Mouse (Mus musculus) left cerebral cortex, adult 8-10 months (tissue): ENCODE measurements around the gene Mrpl17. TPM values are rescaled to one million over a fixed set of nuclear protein-coding genes. Genes with fewer than 3 reads are reported as not detected.
"Not testable (repeated sequence)": the region's sequence is repeated elsewhere in the genome, so short reads cannot be mapped to it uniquely, and the experiment has no call there.

Experiments
- DNase-seq, 2 experiments: peaks; one replicate each; pipeline ENCODE4 v3.0.0; 2022; ENCODE audit warnings: low spot score in 2 of 2
- total RNA-seq, 4 experiments: library from RNA; stranded (reverse); gene quantifications; 2 replicates each; pipeline ENCODE4 v1.2.4; 2022

Gene Mrpl17
- total RNA-seq: 100 to 1,000 TPM in 3 of 4 experiments, 10 to 100 TPM in 1; 89.9 to 106 (median 102) TPM

- DNase-seq: peak; percentile 100
Observed at GRCm38 (mm10) chr7:105810877-105811489, at the start of gene Mrpl17. Mrpl17 (minus strand) TSS chr7:105811099.

- not testable (repeated sequence) for DNase-seq
Observed at GRCm38 (mm10) chr7:105855718-105856560, 45.0 kb upstream of the Mrpl17 start.

GRCm38 (mm10) chr7:105824281-105824680, 13.4 kb upstream of the Mrpl17 start:
- no peak for DNase-seq

GRCm38 (mm10) chr7:105818483-105818882, 7.6 kb upstream of the Mrpl17 start:
- DNase-seq: no peak

- DNase-seq: no peak
Observed at GRCm38 (mm10) chr7:105816736-105817135, 5.8 kb upstream of the Mrpl17 start.

GRCm38 (mm10) chr7:105813326-105813725, 2.4 kb upstream of the Mrpl17 start:
- no peak for DNase-seq

- no peak for DNase-seq
Observed at GRCm38 (mm10) chr7:105812566-105812965, 1.7 kb upstream of the Mrpl17 start.

- DNase-seq: no peak
Observed at GRCm38 (mm10) chr7:105811516-105811915, 617 bp upstream of the Mrpl17 start.

DNA sequence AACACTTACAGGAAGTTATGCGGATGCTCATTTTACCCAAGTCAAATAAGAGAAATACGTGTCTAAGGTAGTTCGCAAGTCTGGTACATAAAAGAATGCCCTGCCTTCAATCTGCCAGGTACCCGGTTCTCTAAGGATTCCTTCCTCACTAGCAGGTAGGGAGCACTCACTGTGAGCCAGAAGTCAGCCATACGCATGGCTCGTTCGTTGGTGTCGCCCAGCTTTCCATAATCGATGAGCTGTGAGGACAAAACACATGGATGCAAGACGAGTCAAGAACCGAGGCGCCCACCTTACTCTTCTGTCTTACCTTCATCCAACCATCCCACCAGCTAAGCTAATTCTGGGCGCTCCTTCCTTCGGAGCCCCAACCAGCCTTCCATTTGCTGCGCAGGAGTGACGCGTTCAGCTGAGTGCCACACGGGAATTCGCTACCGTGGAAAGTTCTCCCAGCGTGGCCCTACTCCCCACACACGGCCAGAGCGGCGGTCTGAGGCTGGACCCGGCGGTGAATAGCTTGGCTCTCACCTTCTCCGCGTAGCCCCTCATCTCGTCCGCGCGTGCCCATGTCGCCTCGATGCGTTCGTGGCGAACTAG, 521 bp downstream of the Mrpl17 start:
- DNase-seq: peak; percentile 28 to 34

- no peak for DNase-seq
Observed at GRCm38 (mm10) chr7:105809836-105810235, 1.1 kb downstream of the Mrpl17 start.

GRCm38 (mm10) chr7:105808385-105808784, 2.5 kb downstream of the Mrpl17 start:
- no peak for DNase-seq

- DNase-seq: no peak
Observed at GRCm38 (mm10) chr7:105806716-105807115, 4.2 kb downstream of the Mrpl17 start.

GRCm38 (mm10) chr7:105806125-105806524, 4.8 kb downstream of the Mrpl17 start:
- no peak for DNase-seq

DNA sequence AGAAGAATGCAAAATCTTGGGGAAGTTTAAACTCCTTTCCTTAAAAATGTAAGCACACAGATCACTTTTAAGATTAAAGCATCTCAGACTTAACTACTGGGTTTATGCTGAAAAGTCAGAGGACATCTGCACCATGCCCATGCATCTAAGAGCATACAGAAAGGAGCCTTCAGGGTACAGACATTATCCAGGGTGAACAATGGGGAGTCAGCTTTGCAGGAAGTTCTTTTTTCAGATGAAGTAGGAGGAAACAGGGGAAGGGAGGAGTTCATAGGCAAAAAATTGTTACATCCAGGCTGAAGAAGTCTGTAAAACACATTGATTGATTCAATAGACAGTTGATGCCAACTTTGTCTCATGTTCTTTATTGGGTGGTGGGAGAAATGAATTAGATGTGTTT, 7.5 kb downstream of the Mrpl17 start:
- no peak for DNase-seq

GRCm38 (mm10) chr7:105802771-105803170, 8.1 kb downstream of the Mrpl17 start:
- DNase-seq: no peak

- DNase-seq: no peak
Observed at GRCm38 (mm10) chr7:105802312-105802711, 8.6 kb downstream of the Mrpl17 start.

- no peak for DNase-seq
Observed at GRCm38 (mm10) chr7:105796972-105797371, 13.9 kb downstream of the Mrpl17 start.

- DNase-seq: no peak
Observed at GRCm38 (mm10) chr7:105795759-105796366, 15.0 kb downstream of the Mrpl17 start.

DNA sequence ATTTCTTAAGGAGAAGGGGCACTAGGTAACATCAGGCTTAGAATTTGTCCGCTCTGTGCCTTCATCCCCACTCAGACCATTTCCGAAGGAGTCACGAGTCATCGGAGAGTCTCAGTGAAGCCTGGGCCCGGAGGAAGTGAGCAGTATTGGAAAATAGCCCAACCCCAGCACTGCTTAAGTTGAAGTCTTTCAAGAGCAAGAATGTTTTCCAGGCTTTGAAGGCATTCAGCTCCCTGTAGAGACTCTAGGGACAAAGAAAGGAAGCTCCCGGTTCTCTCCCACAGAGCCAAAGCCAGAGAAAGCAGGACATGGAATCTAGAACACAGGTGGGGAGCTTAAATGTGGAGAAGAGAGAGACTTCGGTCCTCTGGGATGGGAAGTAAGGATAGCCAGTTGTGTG, 17.2 kb downstream of the Mrpl17 start:
- DNase-seq: no peak

DNA sequence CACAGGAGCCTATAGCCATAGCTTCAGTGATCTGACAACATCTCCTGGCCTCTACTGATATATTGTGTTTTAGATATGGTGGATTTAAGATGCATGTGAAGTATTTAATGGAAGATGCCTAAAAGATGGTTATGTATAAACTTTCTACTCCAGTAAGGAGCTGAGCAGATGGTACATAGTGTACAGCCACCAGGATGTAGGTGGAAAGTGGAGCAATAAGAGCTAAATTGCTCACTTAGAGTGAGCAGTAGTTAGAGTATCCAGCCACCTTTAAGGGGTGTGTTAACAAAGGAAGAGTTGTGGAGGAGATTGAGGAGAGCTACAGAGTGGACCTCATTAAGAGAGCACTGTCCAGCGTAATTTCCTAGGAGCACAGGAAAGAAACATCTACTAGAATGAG, 19.8 kb downstream of the Mrpl17 start:
- no peak for DNase-seq

DNA sequence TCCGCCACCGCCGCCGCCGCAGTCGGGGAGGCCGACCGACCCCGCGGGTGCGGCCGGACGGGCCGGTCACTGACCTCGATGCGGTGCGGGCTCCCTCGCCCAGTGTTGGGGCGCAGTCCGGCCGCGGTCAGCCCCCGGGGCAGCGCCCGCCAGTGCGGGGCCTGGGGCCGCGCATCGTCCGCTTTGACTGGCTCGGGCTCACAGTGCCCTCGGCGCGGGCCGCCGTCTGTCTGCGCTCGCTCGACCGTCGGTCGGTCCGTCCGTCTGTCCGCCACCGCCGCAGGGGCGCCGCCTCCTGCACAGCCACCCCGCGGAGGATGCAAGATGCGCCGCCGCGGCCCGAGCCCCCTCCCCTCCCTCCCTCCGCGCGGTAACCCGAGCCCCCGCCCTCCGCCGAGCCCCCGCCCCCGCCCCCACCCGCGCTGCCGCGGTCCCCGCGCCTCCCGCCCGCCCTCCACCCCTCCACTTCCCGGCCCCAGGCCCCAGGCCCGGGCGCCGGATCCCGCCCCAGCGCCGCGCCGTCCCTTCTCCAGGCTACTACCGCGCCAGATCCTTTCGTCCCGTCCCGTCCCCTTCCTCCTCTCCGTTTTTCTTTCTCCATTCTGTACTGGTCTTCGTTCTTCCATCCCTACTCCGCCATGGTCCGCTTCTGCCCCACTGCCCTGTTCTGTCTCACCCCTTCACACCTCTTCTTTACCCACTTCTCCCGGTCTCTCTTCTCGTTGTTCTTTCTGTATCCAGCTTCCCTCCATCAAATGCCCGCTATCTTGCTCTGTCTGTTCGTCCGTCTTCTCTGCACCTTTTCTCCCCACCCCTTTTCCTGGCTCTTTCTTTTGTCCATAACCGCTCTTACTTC, 23.4 kb downstream of the Mrpl17 start, which contains the start of gene Dchs1:
TSS of gene Dchs1 (minus strand) at position 370 of the 856 bp plus-strand sequence.
- DNase-seq: no peak
